Mouse (Mus musculus) forebrain, embryonic 16.5 days (tissue): ENCODE data around the gene Vtn. TPM values are rescaled to one million over a fixed set of nuclear protein-coding genes. Genes with fewer than 3 reads are reported as not detected.

Source experiments
- polyA plus RNA-seq: library from polyadenylated mRNA; unstranded; fragments of >200 nt; fragmentation: Nextera tagmentation; extraction: Ambion mirVana; gene quantifications from 2 replicates; pipeline ENCODE4 v1.2.1, GENCODE M21; 2015

The Vtn gene
- polyA plus RNA-seq, 1 experiment from 2014 or later, result 76.0 TPM

Other genes starting within 250 kb of the Vtn start
- 56.4 and 58.6 TPM in 2 replicates for gene 2610507B11Rik, start 237.3 kb upstream of the Vtn start, polyA plus RNA-seq
- not detected in 2 replicates for gene BC030499, start 208.2 kb upstream of the Vtn start, polyA plus RNA-seq
- gene Spag5, start 197.6 kb upstream of the Vtn start, polyA plus RNA-seq, result 21.6 and 22.1 TPM in 2 replicates
- 152 and 186 TPM in 2 replicates for gene Aldoc, start 176.1 kb upstream of the Vtn start, polyA plus RNA-seq
- 61.1 and 61.4 TPM in 2 replicates for gene Pigs, start 170.7 kb upstream of the Vtn start, polyA plus RNA-seq
- gene Unc119, start 155.6 kb upstream of the Vtn start, polyA plus RNA-seq, result 68.6 and 69.1 TPM in 2 replicates
- not detected in 2 replicates for gene Foxn1, start 112.5 kb upstream of the Vtn start, polyA plus RNA-seq
- gene Slc13a2, start 76.9 kb upstream of the Vtn start, polyA plus RNA-seq, result not detected in 2 replicates
- gene Slc46a1, start 33.4 kb upstream of the Vtn start, polyA plus RNA-seq, result 18.3 and 19.8 TPM in 2 replicates
- 51.6 and 56.6 TPM in 2 replicates for gene Sarm1, start 1.3 kb upstream of the Vtn start, polyA plus RNA-seq
- 0.16 and 0.19 TPM in 2 replicates for gene Sebox, start 4.4 kb downstream of the Vtn start, polyA plus RNA-seq
- gene Tmem199, start 13.1 kb downstream of the Vtn start, polyA plus RNA-seq, result 78.8 and 86.3 TPM in 2 replicates
- gene Poldip2, start 13.1 kb downstream of the Vtn start, polyA plus RNA-seq, result 209 and 214 TPM in 2 replicates
- gene Tnfaip1, start 37.2 kb downstream of the Vtn start, polyA plus RNA-seq, result 71.5 and 71.8 TPM in 2 replicates
- gene Ift20, start 37.3 kb downstream of the Vtn start, polyA plus RNA-seq, result 111 and 117 TPM in 2 replicates
- 31.1 and 34.9 TPM in 2 replicates for gene Tmem97, start 51.7 kb downstream of the Vtn start, polyA plus RNA-seq
- 31.2 and 33.6 TPM in 2 replicates for gene Nlk, start 198.3 kb downstream of the Vtn start, polyA plus RNA-seq